Mouse (Mus musculus): ENCODE data around the gene S1pr5. TPM values are rescaled to one million over a fixed set of nuclear protein-coding genes. Genes with fewer than 3 reads are reported as not detected.

The S1pr5 gene
- polyA plus RNA-seq, 1 experiment from 2014 or later = 4.3 TPM

GRCm38 (mm10) chr9:21235341-21235740, 12.9 kb downstream of the S1pr5 start:
- no peak overlapping the region for H3K27ac ChIP-seq (ENCODE audit: low read length)
- H3K4me3 ChIP-seq (ENCODE audit: low read depth, low read length) = no peak overlapping the region
- H3K9ac ChIP-seq (ENCODE audit: low read depth, low read length) = no peak overlapping the region
- no peak overlapping the region for H3K4me2 ChIP-seq (ENCODE audit: low read length)
- no peaks in the 10 kb centered on the region for H3K27me3 ChIP-seq (ENCODE audit: control insufficient read depth, insufficient read depth, low read depth, low read length)
- H3K36me3 ChIP-seq (ENCODE audit: control insufficient read depth, insufficient read depth, low read length) = peaks cover 13% of the 10 kb centered on the region
- H3K9me3 ChIP-seq (replicated peaks; ENCODE audit: control insufficient read depth, low read length, poor library complexity, severe bottlenecking) = no peaks in the 10 kb centered on the region
- 88% methylated on average over 4 of the region's 4 CpGs for WGBS
- H3K4me1 ChIP-seq (ENCODE audit: control insufficient read depth, insufficient read depth, low read length) = peaks cover 17% of the 10 kb centered on the region
- no peak for ATAC-seq

GRCm38 (mm10) chr9:21233805-21234204, 14.4 kb downstream of the S1pr5 start:
- WGBS = 75% methylated on average over 28 of the region's 28 CpGs
- Histone ChIP-seq H3K4me2 (ENCODE audit: low read length) (no peak overlapping the region), H3K36me3 (ENCODE audit: control insufficient read depth, insufficient read depth, low read length) (peaks cover 20% of the 10 kb centered on the region), H3K27me3 (ENCODE audit: control insufficient read depth, insufficient read depth, low read depth, low read length) (no peaks in the 10 kb centered on the region), H3K9ac (ENCODE audit: low read depth, low read length) (no peak overlapping the region), H3K27ac (ENCODE audit: low read length) (no peak overlapping the region), H3K9me3 (replicated peaks; ENCODE audit: control insufficient read depth, low read length, poor library complexity, severe bottlenecking) (no peaks in the 10 kb centered on the region), H3K4me1 (ENCODE audit: control insufficient read depth, insufficient read depth, low read length) (peaks cover 17% of the 10 kb centered on the region), H3K4me3 (ENCODE audit: low read depth, low read length) (no peak overlapping the region)
- no peak for ATAC-seq

- Histone ChIP-seq H3K4me1 (ENCODE audit: control insufficient read depth, insufficient read depth, low read length) (peaks cover 17% of the 10 kb centered on the region), H3K9me3 (replicated peaks; ENCODE audit: control insufficient read depth, low read length, poor library complexity, severe bottlenecking) (no peaks in the 10 kb centered on the region), H3K27ac (ENCODE audit: low read length) (no peak overlapping the region), H3K27me3 (ENCODE audit: control insufficient read depth, insufficient read depth, low read depth, low read length) (no peaks in the 10 kb centered on the region), H3K36me3 (ENCODE audit: control insufficient read depth, insufficient read depth, low read length) (peaks cover 20% of the 10 kb centered on the region), H3K4me2 (ENCODE audit: low read length) (no peak overlapping the region), H3K4me3 (ENCODE audit: low read depth, low read length) (no peak overlapping the region), H3K9ac (ENCODE audit: low read depth, low read length) (no peak overlapping the region)
- 88% methylated on average over 29 of the region's 29 CpGs for WGBS
- no peak for ATAC-seq
Measured at GRCm38 (mm10) chr9:21233366-21233765, 14.9 kb downstream of the S1pr5 start.

GRCm38 (mm10) chr9:21232867-21233266, 15.4 kb downstream of the S1pr5 start:
- WGBS = 89% methylated on average over 5 of the region's 5 CpGs
- no peak overlapping the region for H3K9ac ChIP-seq (ENCODE audit: low read depth, low read length)

GRCm38 (mm10) chr9:21231551-21231950, 16.7 kb downstream of the S1pr5 start:
- Histone ChIP-seq H3K4me2 (ENCODE audit: low read length) (no peak overlapping the region), H3K4me1 (ENCODE audit: control insufficient read depth, insufficient read depth, low read length) (peaks cover 9% of the 10 kb centered on the region), H3K36me3 (ENCODE audit: control insufficient read depth, insufficient read depth, low read length) (peaks cover 20% of the 10 kb centered on the region), H3K27me3 (ENCODE audit: control insufficient read depth, insufficient read depth, low read depth, low read length) (no peaks in the 10 kb centered on the region), H3K9ac (ENCODE audit: low read depth, low read length) (no peak overlapping the region), H3K27ac (ENCODE audit: low read length) (no peak overlapping the region), H3K9me3 (replicated peaks; ENCODE audit: control insufficient read depth, low read length, poor library complexity, severe bottlenecking) (no peaks in the 10 kb centered on the region), H3K4me3 (ENCODE audit: low read depth, low read length) (no peak overlapping the region)
- 43% methylated on average over 22 of the region's 23 CpGs for WGBS
- no peak for ATAC-seq

More at GRCm38 (mm10) chr9:21232867-21233266, 15.4 kb downstream of the S1pr5 start:
- no peak for ATAC-seq
- Histone ChIP-seq H3K27ac (ENCODE audit: low read length) (no peak overlapping the region), H3K4me3 (ENCODE audit: low read depth, low read length) (no peak overlapping the region), H3K4me2 (ENCODE audit: low read length) (no peak overlapping the region), H3K27me3 (ENCODE audit: control insufficient read depth, insufficient read depth, low read depth, low read length) (no peaks in the 10 kb centered on the region), H3K36me3 (ENCODE audit: control insufficient read depth, insufficient read depth, low read length) (peaks cover 20% of the 10 kb centered on the region), H3K4me1 (ENCODE audit: control insufficient read depth, insufficient read depth, low read length) (peaks cover 17% of the 10 kb centered on the region), H3K9me3 (replicated peaks; ENCODE audit: control insufficient read depth, low read length, poor library complexity, severe bottlenecking) (no peaks in the 10 kb centered on the region)

GRCm38 (mm10) chr9:21227342-21227741, 20.9 kb downstream of the S1pr5 start:
- no peaks in the 10 kb centered on the region for H3K27me3 ChIP-seq (ENCODE audit: control insufficient read depth, insufficient read depth, low read depth, low read length)
- no peak overlapping the region for H3K27ac ChIP-seq (ENCODE audit: low read length)
- WGBS = 15% methylated on average over 16 of the region's 16 CpGs
- peaks cover 11% of the 10 kb centered on the region; the same call in 1 of the 2 replicates for H3K36me3 ChIP-seq (ENCODE audit: control insufficient read depth, insufficient read depth, low read length)
- H3K9me3 ChIP-seq (replicated peaks; ENCODE audit: control insufficient read depth, low read length, poor library complexity, severe bottlenecking) = no peaks in the 10 kb centered on the region
- peak; percentile 63; the same call in 1 of the 2 replicates for ATAC-seq
- peak overlapping the region; percentile 52 for H3K4me2 ChIP-seq (ENCODE audit: low read length)
- H3K9ac ChIP-seq (ENCODE audit: low read depth, low read length) = peak overlapping the region; percentile 57
- peaks cover 7% of the 10 kb centered on the region; the same call in 1 of the 2 replicates for H3K4me1 ChIP-seq (ENCODE audit: control insufficient read depth, insufficient read depth, low read length)
- peak overlapping the region; percentile 31 for H3K4me3 ChIP-seq (ENCODE audit: low read depth, low read length)

GRCm38 (mm10) chr9:21225415-21225758, 22.9 kb downstream of the S1pr5 start:
- WGBS = 22% methylated on average over 7 of the region's 7 CpGs
- Histone ChIP-seq H3K9me3 (replicated peaks; ENCODE audit: control insufficient read depth, low read length, poor library complexity, severe bottlenecking) (no peaks in the 10 kb centered on the region), H3K36me3 (ENCODE audit: control insufficient read depth, insufficient read depth, low read length) (peaks cover 7% of the 10 kb centered on the region; the same call in 1 of the 2 replicates), H3K27ac (ENCODE audit: low read length) (no peak overlapping the region), H3K4me3 (ENCODE audit: low read depth, low read length) (peak overlapping the region; percentile 4), H3K4me2 (ENCODE audit: low read length) (peak overlapping the region; percentile 40), H3K27me3 (ENCODE audit: control insufficient read depth, insufficient read depth, low read depth, low read length) (no peaks in the 10 kb centered on the region), H3K4me1 (ENCODE audit: control insufficient read depth, insufficient read depth, low read length) (peaks cover 13% of the 10 kb centered on the region), H3K9ac (ENCODE audit: low read depth, low read length) (no peak overlapping the region)
- ATAC-seq = no peak

GRCm38 (mm10) chr9:21224576-21225414, 23.4 kb downstream of the S1pr5 start:
- Histone ChIP-seq H3K4me2 (ENCODE audit: low read length) (peak overlapping the region; percentile 40), H3K4me1 (ENCODE audit: control insufficient read depth, insufficient read depth, low read length) (peaks cover 13% of the 10 kb centered on the region), H3K27ac (ENCODE audit: low read length) (no peak overlapping the region), H3K4me3 (ENCODE audit: low read depth, low read length) (peak overlapping the region; percentile 4), H3K9me3 (replicated peaks; ENCODE audit: control insufficient read depth, low read length, poor library complexity, severe bottlenecking) (no peaks in the 10 kb centered on the region), H3K9ac (ENCODE audit: low read depth, low read length) (no peak overlapping the region), H3K27me3 (ENCODE audit: control insufficient read depth, insufficient read depth, low read depth, low read length) (no peaks in the 10 kb centered on the region), H3K36me3 (ENCODE audit: control insufficient read depth, insufficient read depth, low read length) (peaks cover 3% of the 10 kb centered on the region; the same call in 1 of the 2 replicates)
- ATAC-seq = no peak
- 24% methylated on average over 26 of the region's 26 CpGs for WGBS

GRCm38 (mm10) chr9:21223906-21224305, 24.3 kb downstream of the S1pr5 start:
- H3K9me3 ChIP-seq (replicated peaks; ENCODE audit: control insufficient read depth, low read length, poor library complexity, severe bottlenecking) = no peaks in the 10 kb centered on the region
- H3K36me3 ChIP-seq (ENCODE audit: control insufficient read depth, insufficient read depth, low read length) = no peaks in the 10 kb centered on the region
- no peaks in the 10 kb centered on the region for H3K27me3 ChIP-seq (ENCODE audit: control insufficient read depth, insufficient read depth, low read depth, low read length)
- no peak overlapping the region for H3K27ac ChIP-seq (ENCODE audit: low read length)
- H3K4me1 ChIP-seq (ENCODE audit: control insufficient read depth, insufficient read depth, low read length) = peaks cover 13% of the 10 kb centered on the region
- ATAC-seq = no peak
- H3K9ac ChIP-seq (ENCODE audit: low read depth, low read length) = no peak overlapping the region
- no peak overlapping the region for H3K4me3 ChIP-seq (ENCODE audit: low read depth, low read length)
- WGBS = 93% methylated on average over 6 of the region's 6 CpGs
- no peak overlapping the region for H3K4me2 ChIP-seq (ENCODE audit: low read length)
